Mouse (Mus musculus) adrenal gland, postnatal 10 days (tissue): ENCODE results near the gene Olfr522. TPM values are rescaled to one million over a fixed set of nuclear protein-coding genes. Genes with fewer than 3 reads are reported as not detected.

ENCODE experiments used
- DNase-seq: peaks from one replicate; pipeline ENCODE4 v3.0.0; 2021; ENCODE audit warnings: mixed read lengths
- total RNA-seq, 2 experiments: library from RNA; stranded (reverse); gene quantifications; 2 replicates each; pipeline ENCODE4 v1.2.3; 2021

Olfr522 gene
- total RNA-seq, 2 experiments from 2014 or later, result not detected

GRCm38 (mm10) chr7:140115583-140116328 lies 48.8 kb downstream of the Olfr522 start, which contains the start of gene Paox:
Gene Paox (plus strand): TSS chr7:140115799.
- DNase-seq, result peak; percentile 80

- DNase-seq, result no peak
Observed at GRCm38 (mm10) chr7:140111943-140112342, 52.6 kb downstream of the Olfr522 start.

Other genes starting within 250 kb of the Olfr522 start
- under 1 TPM in 1 of 2 experiments, not detected in 1; 0.24 TPM for gene Utf1, start 221.0 kb downstream of the Olfr522 start, total RNA-seq
- under 1 TPM in 1 of 2 experiments, not detected in 1; 0.39 TPM for gene 6430531B16Rik, start 186.0 kb downstream of the Olfr522 start, total RNA-seq
- 1 to 10 TPM; 1.9 to 2.9 TPM for gene Adam8, start 172.2 kb downstream of the Olfr522 start, total RNA-seq
- gene Zfp511, start 128.4 kb downstream of the Olfr522 start, total RNA-seq, result 10 to 100 TPM; 14.0 to 18.1 TPM
- 10 to 100 TPM; 32.7 to 37.4 TPM for gene Tubgcp2, start 128.1 kb downstream of the Olfr522 start, total RNA-seq
- gene Msx3, start 115.7 kb downstream of the Olfr522 start, total RNA-seq, result not detected
- 1 to 10 TPM; 4.9 to 6.6 TPM for gene Caly, start 82.2 kb downstream of the Olfr522 start, total RNA-seq
- not detected for gene Prap1, start 71.4 kb downstream of the Olfr522 start, total RNA-seq
- 10 to 100 TPM; 82.5 to 99.0 TPM for gene Fuom, start 62.3 kb downstream of the Olfr522 start, total RNA-seq
- gene Paox, start 49.0 kb downstream of the Olfr522 start, total RNA-seq, result 10 to 100 TPM; 21.2 to 25.1 TPM
- 100 to 1,000 TPM; 600 to 610 TPM for gene Echs1, start 48.3 kb downstream of the Olfr522 start, total RNA-seq
- 10 to 100 TPM; 42.0 to 45.9 TPM for gene Mtg1, start 27.2 kb downstream of the Olfr522 start, total RNA-seq
- gene Sprn, start 9.9 kb downstream of the Olfr522 start, total RNA-seq, result 1 to 10 TPM; 1.7 to 2.0 TPM
- gene Olfr523, start 8.5 kb upstream of the Olfr522 start, total RNA-seq, result not detected
- not detected for gene Olfr524, start 41.2 kb upstream of the Olfr522 start, total RNA-seq
- under 1 TPM in 1 of 2 experiments, not detected in 1; 0.12 TPM for gene Cd163l1, start 53.5 kb upstream of the Olfr522 start, total RNA-seq
- gene 5830411N06Rik, start 82.5 kb upstream of the Olfr522 start, total RNA-seq, result not detected
- gene Olfr525, start 156.1 kb upstream of the Olfr522 start, total RNA-seq, result not detected
- gene Olfr527, start 169.3 kb upstream of the Olfr522 start, total RNA-seq, result not detected
- gene Olfr60, start 196.9 kb upstream of the Olfr522 start, total RNA-seq, result not detected
- not detected for gene Olfr530, start 211.6 kb upstream of the Olfr522 start, total RNA-seq
- not detected for gene Olfr531, start 238.2 kb upstream of the Olfr522 start, total RNA-seq